Mouse (Mus musculus) left cerebral cortex, adult 2 months (tissue): Measurements from ENCODE around the gene Lysmd4. TPM values are rescaled to one million over a fixed set of nuclear protein-coding genes. Genes with fewer than 3 reads are reported as not detected.

ENCODE experiments used
- DNase-seq, 2 experiments: peaks; one replicate each; pipeline ENCODE4 v3.0.0; 2021 to 2022; ENCODE audit warnings: low spot score in 2 of 2, mixed read lengths in 1 of 2; ENCODE audit errors: extremely low spot score in 1 of 2
- H3K27ac ChIP-seq: fragments of 200-600 bp; 2 replicates; pipeline ENCODE4 v1.8.1; 2022
- H3K4me3 ChIP-seq: fragments of 200-600 bp; 2 replicates; pipeline ENCODE4 v1.8.1; 2022
- CTCF ChIP-seq: fragments of 200-600 bp; IDR thresholded peaks from 2 replicates; pipeline ENCODE4 v1.8.1; 2022; ENCODE audit warnings: antibody characterized with exemption, mild to moderate bottlenecking, moderate library complexity
- intact Hi-C: fragments of 180-260 bp; cut with DNase I; formaldehyde crosslinking; loops from one replicate; pipeline ENCODE4 v1.15.1; 2025
- total RNA-seq, 2 experiments: library from RNA; stranded (reverse); gene quantifications; 2 replicates each; pipeline ENCODE4 v1.2.3; 2021

Lysmd4 gene
- total RNA-seq, 2 experiments from 2014 or later: 33.7 to 36.1 TPM

DNA sequence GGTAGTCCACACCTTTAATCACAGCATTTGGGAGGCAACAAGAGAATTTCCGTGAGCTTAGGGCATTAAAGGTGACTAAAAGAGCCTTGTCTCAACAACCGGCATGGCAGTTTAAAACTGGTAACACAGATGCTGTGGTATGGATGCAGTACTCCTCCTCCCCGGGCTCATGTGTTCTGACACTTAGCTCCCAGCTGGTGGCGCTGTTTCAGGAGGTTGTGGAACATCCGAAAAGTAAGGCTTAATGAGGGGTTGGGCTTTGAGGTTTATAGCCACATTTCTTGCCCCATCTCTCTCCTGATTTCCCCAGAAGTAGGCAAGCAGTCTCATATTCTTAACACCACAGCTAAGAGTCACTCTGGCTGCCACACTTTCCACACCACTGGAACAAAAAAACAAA lies 133.5 kb downstream of the Lysmd4 start:
- TF ChIP-seq CTCF: peak; percentile 25
- Histone ChIP-seq H3K27ac (no peak overlapping the region), H3K4me3 (no peak overlapping the region)
- intact Hi-C loops: no loop called here
- DNase-seq: no peak

Other genes starting within 250 kb of the Lysmd4 start
- gene Mef2a, start 150.3 kb downstream of the Lysmd4 start, total RNA-seq: 100 to 1,000 TPM; 107 to 109 TPM